Mouse (Mus musculus): ENCODE data around the gene Igfbp7.

The Igfbp7 gene

GRCm38 (mm10) chr5:77405455-77406057 lies 2.3 kb downstream of the Igfbp7 start:
- no peak for DNase-seq (ENCODE audit: low read depth, low spot score)

- DNase-seq (ENCODE audit: low read depth, low spot score), result no peak
Observed at GRCm38 (mm10) chr5:77404941-77405340, 2.9 kb downstream of the Igfbp7 start.

- no peak for DNase-seq (ENCODE audit: low read depth, low spot score)
Observed at GRCm38 (mm10) chr5:77402901-77403300, 4.9 kb downstream of the Igfbp7 start.

GRCm38 (mm10) chr5:77402137-77402536 lies 5.7 kb downstream of the Igfbp7 start:
- DNase-seq (ENCODE audit: low read depth, low spot score), result no peak

GRCm38 (mm10) chr5:77400823-77401222 lies 7.0 kb downstream of the Igfbp7 start:
- no peak for DNase-seq (ENCODE audit: low read depth, low spot score)

GRCm38 (mm10) chr5:77400151-77400550 lies 7.7 kb downstream of the Igfbp7 start:
- DNase-seq (ENCODE audit: low read depth, low spot score), result no peak

GRCm38 (mm10) chr5:77399076-77399475 lies 8.8 kb downstream of the Igfbp7 start:
- no peak for DNase-seq (ENCODE audit: low read depth, low spot score)

GRCm38 (mm10) chr5:77398285-77399057 lies 9.4 kb downstream of the Igfbp7 start:
- no peak for DNase-seq (ENCODE audit: low read depth, low spot score)

GRCm38 (mm10) chr5:77393990-77394618 lies 13.7 kb downstream of the Igfbp7 start:
- DNase-seq (ENCODE audit: low read depth, low spot score), result no peak

GRCm38 (mm10) chr5:77393094-77393619 lies 14.7 kb downstream of the Igfbp7 start:
- DNase-seq (ENCODE audit: low read depth, low spot score), result no peak

- no peak for DNase-seq (ENCODE audit: low read depth, low spot score)
Observed at GRCm38 (mm10) chr5:77390272-77390671, 17.6 kb downstream of the Igfbp7 start.

GRCm38 (mm10) chr5:77388359-77388758 lies 19.5 kb downstream of the Igfbp7 start:
- no peak for DNase-seq (ENCODE audit: low read depth, low spot score)

GRCm38 (mm10) chr5:77387414-77387704 lies 20.5 kb downstream of the Igfbp7 start:
- DNase-seq (ENCODE audit: low read depth, low spot score), result no peak

GRCm38 (mm10) chr5:77386596-77387413 lies 21.0 kb downstream of the Igfbp7 start:
- DNase-seq (ENCODE audit: low read depth, low spot score), result no peak

GRCm38 (mm10) chr5:77385900-77386595 lies 21.8 kb downstream of the Igfbp7 start:
- no peak for DNase-seq (ENCODE audit: low read depth, low spot score)

GRCm38 (mm10) chr5:77385221-77385620 lies 22.6 kb downstream of the Igfbp7 start:
- DNase-seq (ENCODE audit: low read depth, low spot score), result no peak

- DNase-seq (ENCODE audit: low read depth, low spot score), result no peak
Observed at GRCm38 (mm10) chr5:77384724-77385123, 23.1 kb downstream of the Igfbp7 start.

- peak; percentile 41 for DNase-seq (ENCODE audit: low read depth, low spot score)
Observed at GRCm38 (mm10) chr5:77383799-77384554, 23.9 kb downstream of the Igfbp7 start.

GRCm38 (mm10) chr5:77381686-77382085 lies 26.2 kb downstream of the Igfbp7 start:
- no peak for DNase-seq (ENCODE audit: low read depth, low spot score)

GRCm38 (mm10) chr5:77381283-77381682 lies 26.6 kb downstream of the Igfbp7 start:
- DNase-seq (ENCODE audit: low read depth, low spot score), result no peak
